Mouse (Mus musculus) gastrocnemius, adult 2 months (tissue): ENCODE data around the gene Plod1. TPM values are rescaled to one million over a fixed set of nuclear protein-coding genes. Genes with fewer than 3 reads are reported as not detected.
A peak's percentile ranks its signal among the peaks of the same experiment; 100 is the strongest.

Source experiments
- DNase-seq: peaks from one replicate; pipeline ENCODE4 v3.0.0; 2022
- H3K27ac ChIP-seq: fragments of 200-600 bp; 2 replicates; pipeline ENCODE4 v1.8.1; 2022; ENCODE audit warnings: mild to moderate bottlenecking
- H3K4me3 ChIP-seq: fragments of 200-600 bp; 2 replicates; pipeline ENCODE4 v1.8.1; 2022; ENCODE audit warnings: mild to moderate bottlenecking, moderate library complexity
- CTCF ChIP-seq: fragments of 200-600 bp; IDR thresholded peaks from 2 replicates; pipeline ENCODE4 v1.8.1; 2022; ENCODE audit warnings: antibody characterized with exemption, mild to moderate bottlenecking, moderate library complexity
- intact Hi-C: fragments of 180-260 bp; cut with DNase I; formaldehyde crosslinking; loops from one replicate; pipeline ENCODE4 v1.15.1; 2025
- total RNA-seq, 2 experiments: library from RNA; stranded (reverse); gene quantifications; 2 replicates each; pipeline ENCODE4 v1.2.3; 2021

Plod1 gene
- total RNA-seq, 2 experiments from 2014 or later, result 17.1 to 25.9 TPM

GRCm38 (mm10) chr4:147930946-147931345 lies 5.6 kb downstream of the Plod1 start:
- DNase-seq, result no peak
- intact Hi-C loops, result no loop called here
- no peak for TF ChIP-seq CTCF
- no peak overlapping the region for H3K27ac ChIP-seq
- H3K4me3 ChIP-seq, result no peak overlapping the region

GRCm38 (mm10) chr4:147928540-147928939 lies 8.0 kb downstream of the Plod1 start:
- TF ChIP-seq CTCF, result no peak
- Histone ChIP-seq H3K27ac (no peak overlapping the region), H3K4me3 (no peak overlapping the region)
- DNase-seq, result no peak
- intact Hi-C loops, result no loop called here

GRCm38 (mm10) chr4:147928136-147928535 lies 8.4 kb downstream of the Plod1 start:
- no peak overlapping the region for H3K4me3 ChIP-seq
- H3K27ac ChIP-seq, result peak overlapping the region; percentile 63
- no peak for TF ChIP-seq CTCF
- intact Hi-C loops, result no loop called here
- no peak for DNase-seq

GRCm38 (mm10) chr4:147927705-147928104 lies 8.9 kb downstream of the Plod1 start:
- TF ChIP-seq CTCF, result no peak
- DNase-seq, result peak; percentile 69
- Histone ChIP-seq H3K4me3 (no peak overlapping the region), H3K27ac (peak overlapping the region; percentile 63)
- intact Hi-C loops, result no loop called here

- Histone ChIP-seq H3K27ac (no peak overlapping the region), H3K4me3 (no peak overlapping the region)
- no peak for DNase-seq
- TF ChIP-seq CTCF, result no peak
- intact Hi-C loops, result no loop called here
These were observed 14.2 kb downstream of the Plod1 start for GRCm38 (mm10) chr4:147922341-147922740.

- intact Hi-C loops, result no loop called here
These were observed 15.6 kb downstream of the Plod1 start for GRCm38 (mm10) chr4:147920973-147921372.

GRCm38 (mm10) chr4:147918459-147919121 lies 18.0 kb downstream of the Plod1 start:
- peak; percentile 53 for DNase-seq
- intact Hi-C loops, result no loop called here
- H3K4me3 ChIP-seq, result no peak overlapping the region
- H3K27ac ChIP-seq, result no peak overlapping the region
- TF ChIP-seq CTCF, result peak; percentile 68

More at GRCm38 (mm10) chr4:147920973-147921372, 15.6 kb downstream of the Plod1 start:
- H3K27ac ChIP-seq, result no peak overlapping the region
- TF ChIP-seq CTCF, result no peak
- H3K4me3 ChIP-seq, result no peak overlapping the region
- DNase-seq, result no peak

GRCm38 (mm10) chr4:147909486-147909885 lies 27.1 kb downstream of the Plod1 start:
- no peak for DNase-seq
- Histone ChIP-seq H3K27ac (no peak overlapping the region), H3K4me3 (no peak overlapping the region)
- no peak for TF ChIP-seq CTCF
- intact Hi-C loops, result no loop called here

GRCm38 (mm10) chr4:147906230-147906629 lies 30.3 kb downstream of the Plod1 start:
- peak; percentile 50 for DNase-seq
- peak overlapping the region; percentile 98 for H3K27ac ChIP-seq
- TF ChIP-seq CTCF, result no peak
- no peak overlapping the region for H3K4me3 ChIP-seq
- intact Hi-C loops, result no loop called here

- intact Hi-C loops, result no loop called here
- no peak for TF ChIP-seq CTCF
- peak overlapping the region; percentile 85 for H3K4me3 ChIP-seq
- DNase-seq, result no peak
- peak overlapping the region; percentile 98 for H3K27ac ChIP-seq
These were observed 31.4 kb downstream of the Plod1 start for GRCm38 (mm10) chr4:147905090-147905659.

GRCm38 (mm10) chr4:147904313-147905089 lies 32.1 kb downstream of the Plod1 start, which contains the start of gene Mfn2:
Gene Mfn2 (minus strand): TSS chr4:147904704.
- Histone ChIP-seq H3K27ac (peak within 1 kb of the TSS; percentile 98), H3K4me3 (peak within 1 kb of the TSS; percentile 85)
- DNase-seq, result peak; percentile 93
- no peak for TF ChIP-seq CTCF
- intact Hi-C loops, result no loop called here

- intact Hi-C loops, result no loop called here
- Histone ChIP-seq H3K4me3 (peak overlapping the region; percentile 85), H3K27ac (peak overlapping the region; percentile 98)
- no peak for DNase-seq
- no peak for TF ChIP-seq CTCF
These were observed 33.0 kb downstream of the Plod1 start for GRCm38 (mm10) chr4:147903601-147904000.

- no peak for DNase-seq
- TF ChIP-seq CTCF, result no peak
- Histone ChIP-seq H3K4me3 (peak overlapping the region; percentile 85), H3K27ac (peak overlapping the region; percentile 98)
- intact Hi-C loops, result no loop called here
These were observed 33.6 kb downstream of the Plod1 start for GRCm38 (mm10) chr4:147902906-147903500.
